ENCODE assay signal across 14 mouse cellular contexts in genomic region chr3:52218864-52219263, GRCm38 (mm10). TPM values are rescaled to one million over a fixed set of nuclear protein-coding genes. Genes with fewer than 3 reads are reported as not detected.
DNase-seq lines count a peak whose midpoint lies in the region.
"Had no signal": no experiment of that assay in that cellular context is flagged by ENCODE, and none has a peak within 500 bp of the region (broad histone marks: within the 10 kb centered on the region; RNA-seq: fewer than 3 reads in every experiment).

No protein-coding gene starts in this region.

- intact Hi-C loops in heart, postnatal 14 days (cut with DNase I): no loop called here
- intact Hi-C loops in heart, postnatal 25 days (cut with DNase I): no loop called here

- DNase-seq in heart, adult 11 months: peak; percentile 49
- no peak for DNase-seq in heart, postnatal 14 days
- DNase-seq in heart, postnatal 4 days: peak; percentile 50
- no peak for DNase-seq in heart, postnatal 25 days (ENCODE audit: low spot score)
- DNase-seq in lung, postnatal 36 days: peak; percentile 29
- DNase-seq in lung, postnatal 10 days: no peak
- no peak for DNase-seq in cerebellum, postnatal 4 days (ENCODE audit: low spot score in 2 of 2)
- DNase-seq in right cerebral cortex, postnatal 14 days: no peak
- DNase-seq: adrenal gland, adult 2 months; cerebellum, adult 8-10 months; gastrocnemius, postnatal 14 days; layer of hippocampus, adult 9-11 months; liver, embryonic 13.5 days; thymus, adult 2 months had no signal

RNA-seq across cellular contexts. Expression of gene Foxo1, which starts 49.3 kb away (rescaled TPM):
- 10 to 100 TPM; 13.6 to 15.7 TPM for total RNA-seq in heart, postnatal 14 days (2021)
- 10 to 100 TPM; 13.2 to 13.5 TPM for total RNA-seq in heart, postnatal 4 days (2021)
- 10 to 100 TPM; 11.6 to 13.2 TPM for total RNA-seq in heart, postnatal 25 days (2021)

Comparison
In these comparisons a context has a peak if more than half of its experiments do, and no peak if none do; other contexts are left out.
1. DNase-seq: peak in heart, adult 11 months (single experiment), heart, postnatal 4 days (single experiment) and lung, postnatal 36 days (single experiment); none in heart, postnatal 14 days (0 of 2), heart, postnatal 25 days (single experiment), lung, postnatal 10 days (single experiment), cerebellum, postnatal 4 days (0 of 2) and right cerebral cortex, postnatal 14 days (single experiment).